Mouse (Mus musculus): ENCODE data around the gene Ero1l. TPM values are rescaled to one million over a fixed set of nuclear protein-coding genes. Genes with fewer than 3 reads are reported as not detected.

Gene Ero1l
- polyA plus RNA-seq, 1 experiment from 2014 or later, result 19.4 TPM

- no peak for DNase-seq (ENCODE audit: low spot score)
- H3K36me3 ChIP-seq (ENCODE audit: control insufficient read depth, insufficient read depth, low read length), result peaks cover 18% of the 10 kb centered on the region
- 86% methylated on average over 3 of the region's 3 CpGs for WGBS
- no peak overlapping the region for H3K9ac ChIP-seq (ENCODE audit: low read length)
- H3K4me1 ChIP-seq (ENCODE audit: control insufficient read depth, insufficient read depth, low read length), result no peaks in the 10 kb centered on the region
- H3K27me3 ChIP-seq (replicated peaks; ENCODE audit: control insufficient read depth, insufficient read depth, low read length), result no peaks in the 10 kb centered on the region
- H3K4me2 ChIP-seq (ENCODE audit: low read length), result no peak overlapping the region
- no peak overlapping the region for H3K27ac ChIP-seq (ENCODE audit: low read depth, low read length)
- H3K4me3 ChIP-seq (ENCODE audit: low read depth, low read length), result no peak overlapping the region
- H3K9me3 ChIP-seq (replicated peaks; ENCODE audit: control insufficient read depth, low read length), result 0 out of 2 replicates have a peak, but pooled peaks cover 2% of the 10 kb centered on the region
- ATAC-seq, result no peak
Measured at GRCm38 (mm10) chr14:45263831-45264592, 54.6 kb downstream of the Ero1l start.

GRCm38 (mm10) chr14:45251548-45252076, 67.0 kb downstream of the Ero1l start:
- 88% methylated on average over 4 of the region's 4 CpGs for WGBS

GRCm38 (mm10) chr14:45241613-45242012, 77.0 kb downstream of the Ero1l start:
- Histone ChIP-seq H3K9me3 (replicated peaks; ENCODE audit: control insufficient read depth, low read length) (no peaks in the 10 kb centered on the region), H3K4me2 (ENCODE audit: low read length) (no peak overlapping the region), H3K27me3 (replicated peaks; ENCODE audit: control insufficient read depth, insufficient read depth, low read length) (no peaks in the 10 kb centered on the region), H3K9ac (ENCODE audit: low read length) (no peak overlapping the region), H3K4me1 (ENCODE audit: control insufficient read depth, insufficient read depth, low read length) (no peaks in the 10 kb centered on the region), H3K4me3 (ENCODE audit: low read depth, low read length) (no peak overlapping the region), H3K27ac (ENCODE audit: low read depth, low read length) (no peak overlapping the region), H3K36me3 (ENCODE audit: control insufficient read depth, insufficient read depth, low read length) (0 out of 2 replicates have a peak, but pooled peaks cover 3% of the 10 kb centered on the region)
- ATAC-seq (no peak), DNase-seq (ENCODE audit: low spot score) (no peak)
- WGBS, result 58% methylated on average over 1 of the region's 1 CpGs

More at GRCm38 (mm10) chr14:45251548-45252076, 67.0 kb downstream of the Ero1l start:
- Histone ChIP-seq H3K4me3 (ENCODE audit: low read depth, low read length) (no peak overlapping the region), H3K27ac (ENCODE audit: low read depth, low read length) (no peak overlapping the region), H3K36me3 (ENCODE audit: control insufficient read depth, insufficient read depth, low read length) (peaks cover 17% of the 10 kb centered on the region), H3K9ac (ENCODE audit: low read length) (no peak overlapping the region), H3K4me2 (ENCODE audit: low read length) (no peak overlapping the region), H3K27me3 (replicated peaks; ENCODE audit: control insufficient read depth, insufficient read depth, low read length) (no peaks in the 10 kb centered on the region), H3K4me1 (ENCODE audit: control insufficient read depth, insufficient read depth, low read length) (no peaks in the 10 kb centered on the region), H3K9me3 (replicated peaks; ENCODE audit: control insufficient read depth, low read length) (no peaks in the 10 kb centered on the region; the same call in 1 of the 2 replicates)
- ATAC-seq, result no peak
- no peak for DNase-seq (ENCODE audit: low spot score)

- no peak overlapping the region for H3K4me2 ChIP-seq (ENCODE audit: low read length)
- WGBS, result 85% methylated on average over 2 of the region's 2 CpGs
- H3K9me3 ChIP-seq (replicated peaks; ENCODE audit: control insufficient read depth, low read length), result no peaks in the 10 kb centered on the region
- no peaks in the 10 kb centered on the region for H3K4me1 ChIP-seq (ENCODE audit: control insufficient read depth, insufficient read depth, low read length)
- DNase-seq (ENCODE audit: low spot score) (no peak), ATAC-seq (no peak)
- H3K36me3 ChIP-seq (ENCODE audit: control insufficient read depth, insufficient read depth, low read length), result no peaks in the 10 kb centered on the region
- H3K27ac ChIP-seq (ENCODE audit: low read depth, low read length), result no peak overlapping the region
- no peak overlapping the region for H3K9ac ChIP-seq (ENCODE audit: low read length)
- no peak overlapping the region for H3K4me3 ChIP-seq (ENCODE audit: low read depth, low read length)
- H3K27me3 ChIP-seq (replicated peaks; ENCODE audit: control insufficient read depth, insufficient read depth, low read length), result no peaks in the 10 kb centered on the region
Measured at GRCm38 (mm10) chr14:45239042-45239441, 79.5 kb downstream of the Ero1l start.

Other genes starting within 250 kb of the Ero1l start
- gene Gpr137c, start 99.1 kb downstream of the Ero1l start, polyA plus RNA-seq (2014; fragmentation: Nextera tagmentation; extraction: Ambion mirVana), result 14.8 and 16.3 TPM in 2 replicates
- 29.1 and 36.4 TPM in 2 replicates for gene Txndc16, start 98.4 kb downstream of the Ero1l start, polyA plus RNA-seq (2014; fragmentation: Nextera tagmentation; extraction: Ambion mirVana)
- 218 and 228 TPM in 2 replicates for gene Psmc6, start 11.0 kb upstream of the Ero1l start, polyA plus RNA-seq (2014; fragmentation: Nextera tagmentation; extraction: Ambion mirVana)
- 47.5 and 57.5 TPM in 2 replicates for gene Styx, start 32.3 kb upstream of the Ero1l start, polyA plus RNA-seq (2014; fragmentation: Nextera tagmentation; extraction: Ambion mirVana)
- 26.4 and 29.5 TPM in 2 replicates for gene Gnpnat1, start 86.1 kb upstream of the Ero1l start, polyA plus RNA-seq (2014; fragmentation: Nextera tagmentation; extraction: Ambion mirVana)
- gene Fermt2, start 211.3 kb upstream of the Ero1l start, polyA plus RNA-seq (2014; fragmentation: Nextera tagmentation; extraction: Ambion mirVana), result 55.4 and 68.4 TPM in 2 replicates